Mouse (Mus musculus) ES-Bruce4 (cell line): ENCODE data around the gene Olfr1445. TPM values are rescaled to one million over a fixed set of nuclear protein-coding genes. Genes with fewer than 3 reads are reported as not detected.

ENCODE experiments used
- H3K27ac ChIP-seq: 2 replicates; pipeline ENCODE4 v1.5.1; 2012; ENCODE audit warnings: low read length, inconsistent platforms; ENCODE audit not compliant: insufficient read depth
- H3K27me3 ChIP-seq: 2 replicates; pipeline ENCODE4 v1.6.1; 2012; ENCODE audit warnings: mild to moderate bottlenecking, low read length, inconsistent platforms; ENCODE audit not compliant: control insufficient read depth, poor library complexity, insufficient read depth, severe bottlenecking
- H3K36me3 ChIP-seq: 2 replicates; pipeline ENCODE4 v1.6.1; 2012; ENCODE audit warnings: inconsistent platforms, mild to moderate bottlenecking, low read length, moderate library complexity; ENCODE audit not compliant: control insufficient read depth, poor library complexity, insufficient read depth, severe bottlenecking
- H3K4me1 ChIP-seq: one replicate; pipeline ENCODE4 v1.8.1; 2011; ENCODE audit warnings: low read length; ENCODE audit not compliant: control insufficient read depth, insufficient read depth
- H3K4me3 ChIP-seq: 2 replicates; pipeline ENCODE4 v1.5.1; 2011; ENCODE audit warnings: low read depth, mild to moderate bottlenecking, low read length
- H3K9ac ChIP-seq: 2 replicates; pipeline ENCODE4 v1.6.1; 2012; ENCODE audit warnings: low read depth, mild to moderate bottlenecking, inconsistent platforms; ENCODE audit not compliant: poor library complexity, severe bottlenecking
- H3K9me3 ChIP-seq: replicated peaks from 2 replicates; pipeline ENCODE4 v1.6.1; 2012; ENCODE audit warnings: mild to moderate bottlenecking, low read length, inconsistent platforms; ENCODE audit not compliant: control insufficient read depth, poor library complexity, insufficient read depth, severe bottlenecking
- CTCF ChIP-seq: IDR thresholded peaks from one replicate; pipeline ENCODE4 v1.8.1; 2011; ENCODE audit warnings: low read depth, low read length
- EP300 ChIP-seq: IDR thresholded peaks from 2 replicates; pipeline ENCODE4 v1.6.1; 2011; ENCODE audit warnings: low read depth, low read length; ENCODE audit not compliant: insufficient read depth
- POLR2A ChIP-seq: IDR thresholded peaks from one replicate; pipeline ENCODE4 v1.8.1; 2011; ENCODE audit warnings: low read length; ENCODE audit not compliant: insufficient read depth
- polyA plus RNA-seq: library from polyadenylated mRNA; stranded (reverse); fragments of >200 nt; gene quantifications from 2 replicates; pipeline ENCODE4 v1.2.4, GENCODE M21; 2011; ENCODE audit warnings: low read depth; ENCODE audit not compliant: missing spikeins, insufficient read depth, insufficient read length

Gene Olfr1445
- not detected in 2 replicates for polyA plus RNA-seq

DNA sequence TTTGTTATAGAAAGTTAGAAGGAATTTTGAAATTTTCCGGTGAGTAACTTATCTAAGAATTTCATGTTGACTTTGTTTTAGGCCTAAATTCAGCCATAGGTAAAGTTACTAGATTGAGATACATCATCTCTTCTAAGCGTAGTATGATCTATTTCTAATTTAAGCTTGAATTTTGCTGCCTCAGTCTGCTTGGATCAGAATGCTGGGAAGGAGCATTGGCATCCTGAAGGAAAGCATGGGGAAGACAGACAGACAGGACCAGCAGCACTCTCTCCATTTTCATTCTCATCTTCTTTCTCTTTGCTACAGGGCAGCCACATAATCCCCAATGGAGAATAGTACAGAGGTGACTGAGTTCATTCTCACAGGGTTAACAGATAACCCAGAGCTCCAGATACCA is at the start of gene Olfr1445:
Gene Olfr1445, plus strand, starts transcription at position 301 of the 400 bp plus-strand sequence.
- Histone ChIP-seq H3K9me3 (no peaks in the 10 kb centered on the region), H3K27ac (no peak within 1 kb of the TSS), H3K36me3 (no peaks in the 10 kb centered on the region), H3K4me1 (no peaks in the 10 kb centered on the region), H3K27me3 (no peaks in the 10 kb centered on the region), H3K9ac (no peak within 1 kb of the TSS), H3K4me3 (no peak within 1 kb of the TSS)
- TF ChIP-seq EP300 = no peak
- no peak for TF ChIP-seq POLR2A
- no peak for TF ChIP-seq CTCF

- no peak for TF ChIP-seq EP300
- TF ChIP-seq CTCF = no peak
- TF ChIP-seq POLR2A = no peak
- Histone ChIP-seq H3K27ac (no peak overlapping the region), H3K9ac (no peak overlapping the region), H3K27me3 (no peaks in the 10 kb centered on the region), H3K4me1 (no peaks in the 10 kb centered on the region), H3K9me3 (no peaks in the 10 kb centered on the region), H3K4me3 (no peak overlapping the region), H3K36me3 (no peaks in the 10 kb centered on the region)
Measured at GRCm38 (mm10) chr19:12838507-12838906, 45.1 kb upstream of the Olfr1445 start.

DNA sequence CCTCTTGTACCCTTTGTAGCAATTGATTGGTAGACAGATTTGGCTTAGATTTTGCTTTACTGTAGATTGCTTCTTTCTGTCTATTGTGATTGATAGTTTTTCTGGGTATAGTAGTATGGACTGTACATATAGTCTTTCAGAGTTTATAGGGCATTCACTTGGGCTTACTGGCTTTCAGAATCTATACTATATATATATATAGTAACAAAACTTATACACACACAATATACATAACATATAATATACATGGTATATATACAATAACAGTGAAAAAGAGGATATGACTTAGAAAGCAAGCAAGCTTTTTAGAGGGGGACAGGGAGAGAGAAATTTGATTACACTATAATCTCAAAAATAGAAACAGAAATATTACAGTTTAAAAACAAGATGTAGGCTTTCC is 37.3 kb upstream of the Olfr1445 start, which contains the start of gene Gm5244:
Gene Gm5244, plus strand, starts transcription at position 301 of the 400 bp plus-strand sequence.
- Histone ChIP-seq H3K4me3 (no peak within 1 kb of the TSS), H3K9me3 (no peaks in the 10 kb centered on the region), H3K36me3 (no peaks in the 10 kb centered on the region), H3K27me3 (no peaks in the 10 kb centered on the region), H3K4me1 (no peaks in the 10 kb centered on the region), H3K9ac (no peak within 1 kb of the TSS), H3K27ac (no peak within 1 kb of the TSS)
- TF ChIP-seq EP300 = no peak

DNA sequence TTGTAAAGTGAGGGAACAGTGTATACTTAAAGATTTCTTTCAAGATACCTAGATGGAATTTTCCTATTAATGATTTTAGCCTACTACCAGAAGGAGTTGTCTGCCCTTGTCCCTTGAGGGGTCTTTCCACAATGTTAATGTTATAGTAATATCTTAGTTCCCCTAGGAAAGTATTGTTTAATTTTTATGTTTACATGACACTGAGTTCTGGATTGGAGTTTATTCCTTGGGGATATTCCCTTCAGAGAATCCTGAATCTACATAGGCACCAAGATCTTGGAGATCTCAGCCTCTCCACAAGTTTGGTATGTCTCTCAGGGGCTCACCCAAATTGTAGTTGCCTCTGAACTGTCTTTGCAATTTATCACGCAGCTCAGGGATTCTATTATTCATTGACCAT is 26.7 kb upstream of the Olfr1445 start, which contains the start of gene Olfr1444:
Gene Olfr1444, plus strand, starts transcription at position 301 of the 400 bp plus-strand sequence.
- Histone ChIP-seq H3K9ac (no peak within 1 kb of the TSS), H3K36me3 (no peaks in the 10 kb centered on the region), H3K4me1 (no peaks in the 10 kb centered on the region), H3K27me3 (no peaks in the 10 kb centered on the region), H3K27ac (no peak within 1 kb of the TSS), H3K9me3 (no peaks in the 10 kb centered on the region), H3K4me3 (no peak within 1 kb of the TSS)
- TF ChIP-seq POLR2A = no peak
- no peak for TF ChIP-seq EP300
- TF ChIP-seq CTCF = no peak

DNA sequence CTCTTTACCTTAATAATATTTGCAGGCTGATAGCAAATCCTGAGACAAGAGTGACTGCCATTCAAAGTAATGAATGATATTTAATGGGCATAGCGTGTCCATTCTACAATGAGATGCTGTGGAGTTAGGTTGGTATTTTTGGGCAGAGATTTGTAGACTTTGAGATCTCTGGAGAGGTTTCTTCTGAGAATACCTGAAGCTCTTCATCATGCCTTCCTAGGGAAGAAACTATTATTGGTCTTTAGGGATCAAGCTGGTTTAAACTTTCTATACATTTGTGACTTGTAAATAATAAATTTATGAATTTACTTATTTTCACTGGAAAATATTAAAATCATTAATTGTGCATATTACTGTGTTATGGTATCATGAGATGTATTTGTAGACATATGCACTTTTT is 9.8 kb downstream of the Olfr1445 start, which contains the start of gene Olfr1446:
Gene Olfr1446, minus strand, starts transcription at position 101 of the 400 bp plus-strand sequence.
- Histone ChIP-seq H3K36me3 (no peaks in the 10 kb centered on the region), H3K4me3 (no peak within 1 kb of the TSS), H3K9ac (no peak within 1 kb of the TSS), H3K27ac (no peak within 1 kb of the TSS), H3K27me3 (no peaks in the 10 kb centered on the region), H3K9me3 (peaks cover 7% of the 10 kb centered on the region; the same call in 1 of the 2 replicates), H3K4me1 (no peaks in the 10 kb centered on the region)
- TF ChIP-seq CTCF (no peak), POLR2A (no peak), EP300 (no peak)

DNA sequence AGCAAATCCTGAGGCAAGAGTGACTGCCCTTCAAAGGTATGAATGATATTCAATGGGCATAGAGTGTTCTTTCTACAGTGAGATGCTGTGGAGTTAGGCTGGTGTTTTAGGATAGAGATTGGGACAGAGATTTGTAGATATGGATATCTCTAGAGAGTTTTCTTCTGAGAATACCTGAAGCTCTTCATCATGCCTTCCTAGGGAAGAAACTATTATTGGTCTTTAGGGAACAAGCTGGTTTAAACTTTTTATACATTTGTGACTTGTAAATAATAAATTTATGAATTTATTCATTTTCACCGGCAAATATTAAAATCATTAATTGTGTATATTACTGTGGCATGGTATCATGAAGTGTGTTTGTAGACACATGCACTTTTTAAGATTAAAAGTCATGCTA is 20.0 kb downstream of the Olfr1445 start, which contains the start of gene Olfr1447:
Gene Olfr1447, minus strand, starts transcription at position 101 of the 400 bp plus-strand sequence.
- no peak within 1 kb of the TSS for H3K4me3 ChIP-seq
- no peaks in the 10 kb centered on the region for H3K36me3 ChIP-seq
- TF ChIP-seq POLR2A = no peak
- TF ChIP-seq EP300 = no peak
- no peak for TF ChIP-seq CTCF
- no peaks in the 10 kb centered on the region for H3K27me3 ChIP-seq
- no peak within 1 kb of the TSS for H3K9ac ChIP-seq
- H3K9me3 ChIP-seq = no peaks in the 10 kb centered on the region; the same call in 1 of the 2 replicates
- H3K27ac ChIP-seq = no peak within 1 kb of the TSS
- no peaks in the 10 kb centered on the region for H3K4me1 ChIP-seq
